Mouse (Mus musculus): Measurements from ENCODE around the gene Rtkn. TPM values are rescaled to one million over a fixed set of nuclear protein-coding genes. Genes with fewer than 3 reads are reported as not detected.

The Rtkn gene
- total RNA-seq, 2 experiments from 2014 or later = 2.1 to 8.7 TPM

GRCm38 (mm10) chr6:83165026-83165606 is 29.9 kb downstream of the Rtkn start:
- ATAC-seq (replicated peaks; ENCODE audit: poor library complexity, severe bottlenecking) = peak; percentile 36; the same call in 1 of the 2 replicates

DNA sequence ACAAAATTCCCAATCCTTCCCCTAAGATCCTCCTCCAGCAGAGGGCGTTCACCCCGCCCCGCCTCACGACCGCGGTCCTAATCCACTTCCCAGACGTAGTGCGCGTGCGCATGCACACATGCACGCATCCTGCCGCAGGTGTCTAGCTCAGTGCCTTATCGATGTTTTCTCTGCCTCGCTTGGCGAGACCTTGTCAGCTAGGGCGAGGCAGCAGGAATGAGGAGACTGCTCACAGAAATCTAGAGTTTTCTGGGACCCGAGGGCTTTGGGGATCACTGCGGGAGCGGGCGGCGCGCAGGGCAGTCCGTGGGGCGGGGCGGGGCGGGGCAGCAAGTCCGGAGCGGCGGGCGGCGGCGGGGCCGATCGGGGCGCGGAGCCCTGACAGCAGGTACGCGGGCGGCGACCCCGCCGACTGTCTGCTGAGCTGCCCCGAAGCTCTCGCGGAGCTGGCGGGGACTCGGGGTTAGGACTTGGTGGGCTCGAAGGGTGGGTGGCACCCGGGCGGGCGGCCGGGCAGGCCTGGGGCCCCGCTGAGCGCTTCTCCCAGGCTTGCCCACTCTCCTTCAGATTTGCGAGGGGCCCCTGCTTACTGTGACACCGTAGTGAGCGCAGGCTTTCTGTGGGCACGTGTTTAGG is 30.5 kb downstream of the Rtkn start, which contains the start of gene Dctn1:
Gene Dctn1, plus strand, starts transcription at position 314 of the 636 bp plus-strand sequence.
- peak; percentile 75 for ATAC-seq (replicated peaks; ENCODE audit: poor library complexity, severe bottlenecking)

GRCm38 (mm10) chr6:83166243-83166630 is 31.0 kb downstream of the Rtkn start:
- ATAC-seq (replicated peaks; ENCODE audit: poor library complexity, severe bottlenecking) = no peak

- no peak for ATAC-seq (replicated peaks; ENCODE audit: poor library complexity, severe bottlenecking)
Observed at GRCm38 (mm10) chr6:83169872-83170271, 34.6 kb downstream of the Rtkn start.

DNA sequence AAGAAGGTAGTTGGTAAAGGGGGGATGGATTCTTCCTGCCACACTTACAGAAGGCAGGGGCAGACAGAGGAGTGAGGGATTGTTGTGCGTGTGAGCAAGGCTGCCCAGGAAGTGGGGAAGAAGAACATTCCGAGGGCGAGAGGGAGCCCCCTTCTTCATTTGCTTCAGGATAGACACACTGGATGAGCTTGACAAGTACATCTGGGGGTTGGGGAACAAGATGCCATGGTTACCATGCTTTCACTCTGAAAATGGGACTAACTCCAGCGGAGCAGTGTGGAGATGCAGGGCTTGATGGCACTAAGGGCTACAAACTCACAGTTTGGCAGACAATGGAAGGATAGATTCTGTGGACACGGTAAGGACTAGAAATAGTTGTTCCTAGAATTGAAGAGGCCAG is 35.8 kb downstream of the Rtkn start:
- no peak for ATAC-seq (replicated peaks; ENCODE audit: poor library complexity, severe bottlenecking)

- no peak for ATAC-seq (replicated peaks; ENCODE audit: poor library complexity, severe bottlenecking)
Observed at GRCm38 (mm10) chr6:83172240-83172920, 37.1 kb downstream of the Rtkn start.

DNA sequence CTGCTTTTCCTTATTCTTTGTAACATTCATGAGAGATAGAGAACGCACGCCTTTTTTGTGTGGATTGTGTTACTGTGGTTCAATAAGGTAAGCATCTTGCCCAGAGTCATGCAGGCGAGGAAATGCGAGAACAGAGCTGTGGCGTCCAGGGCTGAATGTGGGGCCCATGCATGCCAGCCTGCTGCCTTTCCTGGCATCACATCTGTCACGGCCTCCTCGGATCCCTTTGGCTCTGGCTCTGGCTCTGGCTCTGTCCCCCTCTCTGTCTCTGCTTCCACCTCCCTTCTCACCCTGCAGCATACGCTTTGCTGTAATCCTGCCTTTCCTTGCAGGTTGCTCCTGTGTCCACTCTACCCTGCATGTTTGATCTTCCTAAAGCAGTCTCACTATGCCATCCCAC is 40.7 kb downstream of the Rtkn start:
- ATAC-seq (replicated peaks; ENCODE audit: poor library complexity, severe bottlenecking) = no peak

GRCm38 (mm10) chr6:83179390-83180117 is 44.3 kb downstream of the Rtkn start:
- no peak for ATAC-seq (replicated peaks; ENCODE audit: poor library complexity, severe bottlenecking)

GRCm38 (mm10) chr6:83180605-83181004 is 45.3 kb downstream of the Rtkn start:
- ATAC-seq (replicated peaks; ENCODE audit: poor library complexity, severe bottlenecking) = no peak

GRCm38 (mm10) chr6:83184858-83185435 is 49.7 kb downstream of the Rtkn start:
- peak; percentile 45 for ATAC-seq (replicated peaks; ENCODE audit: poor library complexity, severe bottlenecking)

DNA sequence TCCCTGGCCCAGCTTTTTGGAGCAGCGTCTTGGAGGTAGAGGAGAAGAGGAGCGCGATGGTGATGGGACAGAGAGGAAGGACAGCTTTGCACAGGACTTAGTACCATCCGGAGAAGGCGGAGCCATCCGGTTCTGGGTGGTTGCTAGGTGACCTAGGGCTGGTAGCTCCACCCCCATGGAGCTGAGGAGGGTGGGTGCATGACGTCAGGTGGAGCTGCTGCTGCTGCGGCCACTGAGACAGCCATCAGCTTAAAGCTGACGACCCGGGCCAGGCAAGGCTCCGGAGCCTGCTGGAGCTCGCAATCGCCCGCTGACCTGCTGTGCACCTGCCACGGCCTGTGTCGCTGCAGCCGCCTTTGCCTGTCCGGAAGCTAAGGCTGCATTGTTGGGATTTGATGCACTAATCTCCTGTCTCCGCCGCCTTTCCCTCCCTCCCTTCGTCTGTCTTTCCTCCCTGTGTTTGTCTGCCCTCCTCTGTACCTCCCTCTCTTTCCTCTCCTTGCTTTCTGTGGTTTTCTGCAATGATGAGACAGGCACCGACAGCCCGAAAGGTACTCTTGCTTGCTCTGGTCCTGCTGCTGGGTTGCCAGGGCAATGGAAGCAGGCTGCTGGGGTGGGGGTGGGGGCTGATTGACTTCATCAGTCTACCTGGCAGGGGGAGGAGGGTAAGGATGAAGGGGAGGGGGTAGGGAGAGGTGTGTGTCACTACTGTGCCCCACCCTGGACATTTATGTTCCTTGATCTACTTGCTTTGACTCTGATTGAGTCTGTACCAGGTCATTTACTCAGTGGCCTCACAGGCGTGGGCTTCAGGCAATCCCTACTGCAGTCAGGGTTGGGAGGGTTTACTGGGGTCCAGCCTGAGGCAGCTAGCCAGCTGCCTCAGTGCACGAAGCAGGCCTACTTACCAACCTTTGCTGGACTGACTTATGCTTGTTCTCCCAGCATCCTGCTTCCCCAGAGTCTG is 50.9 kb downstream of the Rtkn start:
- peak; percentile 69 for ATAC-seq (replicated peaks; ENCODE audit: poor library complexity, severe bottlenecking)

- ATAC-seq (replicated peaks; ENCODE audit: poor library complexity, severe bottlenecking) = no peak
Observed at GRCm38 (mm10) chr6:83186946-83187345, 51.7 kb downstream of the Rtkn start.

DNA sequence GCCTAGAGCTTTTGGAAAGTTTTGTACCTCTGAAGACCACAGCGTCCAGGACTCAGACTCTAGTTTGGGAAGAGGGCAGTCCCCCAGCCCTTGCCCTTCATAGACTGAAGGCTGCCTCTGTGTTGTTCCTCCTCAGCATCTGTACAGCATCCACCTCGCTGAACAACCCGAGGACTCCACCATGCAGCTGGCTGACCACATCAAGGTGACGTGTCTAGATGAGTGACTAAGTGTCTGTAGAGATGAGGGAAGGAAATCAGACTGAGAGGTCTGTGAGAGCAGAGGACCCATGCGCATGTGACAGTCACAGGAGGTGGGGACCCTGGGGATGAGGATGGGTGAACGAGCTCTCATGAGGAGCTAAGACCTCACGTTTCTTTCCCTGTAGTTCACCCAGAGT is 58.3 kb downstream of the Rtkn start:
- no peak for ATAC-seq (replicated peaks; ENCODE audit: poor library complexity, severe bottlenecking)

DNA sequence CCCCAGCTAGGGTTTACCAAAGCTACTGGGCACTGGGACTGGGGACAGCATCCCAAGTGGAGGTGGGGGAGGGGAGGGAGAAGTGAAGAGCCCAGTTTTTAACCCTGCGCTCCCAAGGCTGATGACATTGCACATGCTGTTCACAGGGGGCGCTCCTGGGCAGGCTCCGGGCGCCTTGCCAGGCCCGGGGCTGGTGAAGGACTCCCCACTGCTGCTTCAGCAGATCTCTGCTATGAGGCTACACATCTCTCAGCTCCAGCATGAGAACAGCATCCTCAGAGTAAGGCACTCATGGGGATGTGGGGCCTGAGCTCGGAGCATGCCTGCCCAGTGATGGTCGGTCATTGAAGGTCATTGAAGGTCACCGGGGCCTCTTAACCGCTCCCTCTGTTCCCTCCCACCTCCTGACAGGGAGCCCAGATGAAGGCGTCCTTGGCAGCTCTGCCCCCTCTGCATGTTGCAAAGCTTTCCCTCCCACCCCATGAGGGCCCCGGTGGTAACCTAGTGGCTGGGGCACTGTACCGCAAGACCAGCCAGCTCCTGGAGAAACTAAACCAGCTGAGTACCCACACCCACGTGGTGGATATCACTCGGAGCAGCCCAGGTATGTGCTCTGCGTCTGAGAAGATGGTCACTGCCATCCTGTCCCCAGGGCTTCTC is 62.2 kb downstream of the Rtkn start:
- no peak for ATAC-seq (replicated peaks; ENCODE audit: poor library complexity, severe bottlenecking)

Other genes starting within 250 kb of the Rtkn start
- not detected in 2 replicates for gene Sema4f, start 195.7 kb upstream of the Rtkn start, total RNA-seq (2014; fragmentation: Nextera tagmentation)
- not detected in 2 replicates for gene Sema4f, start 195.7 kb upstream of the Rtkn start, total RNA-seq (2017)
- gene M1ap, start 188.6 kb upstream of the Rtkn start, total RNA-seq (2014; fragmentation: Nextera tagmentation) = 2.2 TPM in 1 of 2 replicates, not detected in the other
- 2.7 and 6.3 TPM in 2 replicates for gene M1ap, start 188.6 kb upstream of the Rtkn start, total RNA-seq (2017)
- gene Dok1, start 102.0 kb upstream of the Rtkn start, total RNA-seq (2014; fragmentation: Nextera tagmentation) = 18.7 and 25.8 TPM in 2 replicates
- gene Dok1, start 102.0 kb upstream of the Rtkn start, total RNA-seq (2017) = 9.0 and 16.1 TPM in 2 replicates
- 9.0 TPM in 1 of 2 replicates, not detected in the other for gene Loxl3, start 101.3 kb upstream of the Rtkn start, total RNA-seq (2014; fragmentation: Nextera tagmentation)
- 0.46 and 2.2 TPM in 2 replicates for gene Loxl3, start 101.3 kb upstream of the Rtkn start, total RNA-seq (2017)
- 235 and 242 TPM in 2 replicates for gene Aup1, start 80.9 kb upstream of the Rtkn start, total RNA-seq (2014; fragmentation: Nextera tagmentation)
- gene Aup1, start 80.9 kb upstream of the Rtkn start, total RNA-seq (2017) = 120 and 136 TPM in 2 replicates
- gene Htra2, start 80.2 kb upstream of the Rtkn start, total RNA-seq (2014; fragmentation: Nextera tagmentation) = 96.9 and 114 TPM in 2 replicates
- gene Htra2, start 80.2 kb upstream of the Rtkn start, total RNA-seq (2017) = 66.2 and 81.3 TPM in 2 replicates
- 0.81 and 2.4 TPM in 2 replicates for gene Dqx1, start 77.6 kb upstream of the Rtkn start, total RNA-seq (2014; fragmentation: Nextera tagmentation)
- 1.1 and 1.6 TPM in 2 replicates for gene Dqx1, start 77.6 kb upstream of the Rtkn start, total RNA-seq (2017)
- gene Tlx2, start 65.2 kb upstream of the Rtkn start, total RNA-seq (2014; fragmentation: Nextera tagmentation) = not detected in 2 replicates
- not detected in 2 replicates for gene Tlx2, start 65.2 kb upstream of the Rtkn start, total RNA-seq (2017)
- gene Pcgf1, start 57.6 kb upstream of the Rtkn start, total RNA-seq (2014; fragmentation: Nextera tagmentation) = 20.3 and 24.6 TPM in 2 replicates
- gene Pcgf1, start 57.6 kb upstream of the Rtkn start, total RNA-seq (2017) = 10.9 and 11.5 TPM in 2 replicates
- not detected in 2 replicates for gene Lbx2, start 49.1 kb upstream of the Rtkn start, total RNA-seq (2014; fragmentation: Nextera tagmentation)
- 1.3 TPM in 1 of 2 replicates, not detected in the other for gene Lbx2, start 49.1 kb upstream of the Rtkn start, total RNA-seq (2017)
- 2.8 and 8.2 TPM in 2 replicates for gene Ccdc142, start 33.9 kb upstream of the Rtkn start, total RNA-seq (2014; fragmentation: Nextera tagmentation)
- gene Ccdc142, start 33.9 kb upstream of the Rtkn start, total RNA-seq (2017) = 2.5 and 5.7 TPM in 2 replicates
- 2.0 and 6.3 TPM in 2 replicates for gene Gm42688, start 33.8 kb upstream of the Rtkn start, total RNA-seq (2014; fragmentation: Nextera tagmentation)
- 2.6 TPM in 2 replicates for gene Gm42688, start 33.8 kb upstream of the Rtkn start, total RNA-seq (2017)
- 48.6 and 78.4 TPM in 2 replicates for gene Mrpl53, start 26.4 kb upstream of the Rtkn start, total RNA-seq (2014; fragmentation: Nextera tagmentation)
- gene Mrpl53, start 26.4 kb upstream of the Rtkn start, total RNA-seq (2017) = 14.6 and 29.1 TPM in 2 replicates
- 90.1 and 93.4 TPM in 2 replicates for gene Mogs, start 20.0 kb upstream of the Rtkn start, total RNA-seq (2014; fragmentation: Nextera tagmentation)
- 137 and 158 TPM in 2 replicates for gene Mogs, start 20.0 kb upstream of the Rtkn start, total RNA-seq (2017)
- gene Wbp1, start 13.9 kb upstream of the Rtkn start, total RNA-seq (2014; fragmentation: Nextera tagmentation) = 31.4 and 38.9 TPM in 2 replicates
- 77.6 and 91.3 TPM in 2 replicates for gene Wbp1, start 13.9 kb upstream of the Rtkn start, total RNA-seq (2017)
- 17.2 and 22.8 TPM in 2 replicates for gene Ino80b, start 10.0 kb upstream of the Rtkn start, total RNA-seq (2014; fragmentation: Nextera tagmentation)
- gene Ino80b, start 10.0 kb upstream of the Rtkn start, total RNA-seq (2017) = 32.9 and 47.6 TPM in 2 replicates
- gene Wdr54, start 20.9 kb downstream of the Rtkn start, total RNA-seq (2014; fragmentation: Nextera tagmentation) = not detected in 2 replicates
- gene Wdr54, start 20.9 kb downstream of the Rtkn start, total RNA-seq (2017) = 0.04 TPM in 1 of 2 replicates, not detected in the other
- gene 1700003E16Rik, start 20.9 kb downstream of the Rtkn start, total RNA-seq (2014; fragmentation: Nextera tagmentation) = 0.51 TPM in 1 of 2 replicates, not detected in the other
- gene 1700003E16Rik, start 20.9 kb downstream of the Rtkn start, total RNA-seq (2017) = not detected in 2 replicates
- 27.3 and 71.9 TPM in 2 replicates for gene Dctn1, start 30.5 kb downstream of the Rtkn start, total RNA-seq (2014; fragmentation: Nextera tagmentation)
- gene Dctn1, start 30.5 kb downstream of the Rtkn start, total RNA-seq (2017) = 69.4 and 69.5 TPM in 2 replicates
- gene Slc4a5, start 84.4 kb downstream of the Rtkn start, total RNA-seq (2014; fragmentation: Nextera tagmentation) = not detected in 2 replicates
- 0.13 TPM in 1 of 2 replicates, not detected in the other for gene Slc4a5, start 84.4 kb downstream of the Rtkn start, total RNA-seq (2017)
- gene Mthfd2, start 190.4 kb downstream of the Rtkn start, total RNA-seq (2014; fragmentation: Nextera tagmentation) = 20.8 and 48.1 TPM in 2 replicates
- 31.7 and 35.6 TPM in 2 replicates for gene Mthfd2, start 190.4 kb downstream of the Rtkn start, total RNA-seq (2017)
- gene Mob1a, start 190.6 kb downstream of the Rtkn start, total RNA-seq (2014; fragmentation: Nextera tagmentation) = 75.2 and 76.6 TPM in 2 replicates
- gene Mob1a, start 190.6 kb downstream of the Rtkn start, total RNA-seq (2017) = 134 and 144 TPM in 2 replicates
- gene Bola3, start 213.7 kb downstream of the Rtkn start, total RNA-seq (2014; fragmentation: Nextera tagmentation) = 76.1 and 91.2 TPM in 2 replicates
- gene Bola3, start 213.7 kb downstream of the Rtkn start, total RNA-seq (2017) = 53.4 and 67.8 TPM in 2 replicates

All from granulocyte monocyte progenitor cell, adult 5-6 weeks (primary cell).